Mouse (Mus musculus): ENCODE results near the gene 3110082I17Rik.

- no peak for TF ChIP-seq EP300 (IDR thresholded peaks at IDR 0.05; ENCODE audit: low read depth)
- TF ChIP-seq CTCF (IDR thresholded peaks at IDR 0.05; ENCODE audit: low read depth), result no peak
Observed at GRCm38 (mm10) chr5:139423026-139423865, 37.1 kb downstream of the 3110082I17Rik start, which contains the start of gene Gper1.

All from liver, embryonic 14.5 days (tissue).